Comparison of ENCODE assay signal across 9 mouse cellular contexts in the genomic region with DNA sequence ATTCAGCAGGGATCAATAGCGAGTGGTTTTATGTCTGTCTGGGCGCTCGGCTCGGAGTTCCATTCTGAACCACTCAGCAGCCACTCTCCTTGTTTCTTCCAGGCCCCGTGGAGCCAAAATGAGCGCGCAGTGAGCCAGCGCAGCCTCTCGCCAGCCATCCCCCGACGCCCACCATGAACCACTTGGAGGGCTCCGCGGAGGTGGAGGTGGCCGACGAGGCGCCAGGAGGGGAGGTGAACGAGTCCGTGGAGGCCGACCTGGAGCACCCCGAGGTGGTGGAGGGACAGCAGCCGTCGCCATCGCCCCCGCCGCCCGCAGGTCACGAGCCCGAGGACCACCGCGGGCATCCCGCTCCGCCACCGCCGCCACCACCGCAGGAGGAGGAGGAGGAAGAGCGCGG.
A peak's percentile ranks its signal among the peaks of the same experiment; 100 is the strongest.
DNase-seq lines count a peak whose midpoint lies in the region; ATAC-seq and TF ChIP-seq lines count a peak whose summit lies in the region.
"Had no signal": no experiment of that assay in that cellular context is flagged by ENCODE, and none has a peak within 500 bp of the region (broad histone marks: within the 10 kb centered on the region; RNA-seq: fewer than 3 reads in every experiment).

No protein-coding gene starts in this region.

- no peak for DNase-seq in heart, embryonic 10.5 days (ENCODE audit: low spot score)
- DNase-seq in heart, postnatal 36 days: no peak
- peak; percentile 91 for DNase-seq in midbrain, embryonic 11.5 days (ENCODE audit: low spot score, missing footprints)
- DNase-seq in retina, embryonic 14.5 days (ENCODE audit: low spot score): no peak
- no peak for DNase-seq in thymus, postnatal 36 days
- DNase-seq in adrenal gland, postnatal 10 days: no peak

- peak overlapping the region; percentile 76 for H3K27ac ChIP-seq in heart, embryonic 10.5 days
- no peak overlapping the region for H3K27ac ChIP-seq in forebrain, embryonic 16.5 days (ENCODE audit: low read length)
- no peak overlapping the region for H3K27ac ChIP-seq in midbrain, embryonic 11.5 days (ENCODE audit: low read depth, low read length)
- H3K27ac ChIP-seq: liver, embryonic 14.5 days had no signal

- H3K36me3 ChIP-seq in heart, embryonic 10.5 days: no peaks in the 10 kb centered on the region
- H3K36me3 ChIP-seq in E14TG2a.4 (ENCODE audit: insufficient read depth, low read length): no peaks in the 10 kb centered on the region
- no peaks in the 10 kb centered on the region for H3K36me3 ChIP-seq in forebrain, embryonic 16.5 days (ENCODE audit: control insufficient read depth, insufficient read depth)
- H3K36me3 ChIP-seq in midbrain, embryonic 11.5 days (ENCODE audit: control insufficient read depth, insufficient read depth, low read length): no peaks in the 10 kb centered on the region

- H3K27me3 ChIP-seq in heart, embryonic 10.5 days (ENCODE audit: insufficient read depth, poor library complexity, severe bottlenecking): peaks cover 72% of the 10 kb centered on the region
- H3K27me3 ChIP-seq in E14TG2a.4 (ENCODE audit: insufficient read depth, low read length): peaks cover 88% of the 10 kb centered on the region
- peaks cover 9% of the 10 kb centered on the region; the same call in 1 of the 2 replicates for H3K27me3 ChIP-seq in forebrain, embryonic 16.5 days (replicated peaks; ENCODE audit: control insufficient read depth, insufficient read depth, low read length)
- peaks cover 40% of the 10 kb centered on the region for H3K27me3 ChIP-seq in midbrain, embryonic 11.5 days (ENCODE audit: control insufficient read depth, insufficient read depth, low read length)

- no peak for TF ChIP-seq CTCF in E14TG2a.4 (conservative IDR thresholded peaks at IDR 0.05; ENCODE audit: low read length)

- intact Hi-C loops in heart, postnatal 36 days (cut with DNase I): no loop called here

- peak overlapping the region; percentile 60 for H3K4me3 ChIP-seq in heart, embryonic 10.5 days
- peak overlapping the region; percentile 73 for H3K4me3 ChIP-seq in E14TG2a.4 (replicated peaks; ENCODE audit: low read length)
- H3K4me3 ChIP-seq in forebrain, embryonic 16.5 days (replicated peaks; ENCODE audit: low read length): peak overlapping the region; percentile 44
- H3K4me3 ChIP-seq in midbrain, embryonic 11.5 days (ENCODE audit: low read depth, low read length): peak overlapping the region; percentile 31

- peak overlapping the region; percentile 50 for H3K4me2 ChIP-seq in forebrain, embryonic 16.5 days (ENCODE audit: low read length)
- peak overlapping the region; percentile 49 for H3K4me2 ChIP-seq in midbrain, embryonic 11.5 days

- 20% methylated on average over 37 of the region's 37 CpGs for WGBS in heart, embryonic 10.5 days
- WGBS in forebrain, embryonic 16.5 days: 25% methylated on average over 30 of the region's 37 CpGs
- WGBS in midbrain, embryonic 11.5 days: 22% methylated on average over 34 of the region's 37 CpGs

- no peaks in the 10 kb centered on the region for H3K9me3 ChIP-seq in heart, embryonic 10.5 days
- no peaks in the 10 kb centered on the region for H3K9me3 ChIP-seq in E14TG2a.4 (ENCODE audit: low read length)
- H3K9me3 ChIP-seq in forebrain, embryonic 16.5 days (ENCODE audit: control insufficient read depth, low read length): no peaks in the 10 kb centered on the region
- no peaks in the 10 kb centered on the region for H3K9me3 ChIP-seq in midbrain, embryonic 11.5 days (ENCODE audit: control insufficient read depth, low read length)

- ATAC-seq in forebrain, embryonic 16.5 days: peak; percentile 35
- ATAC-seq in midbrain, embryonic 11.5 days (ENCODE audit: low FRiP score): 0 out of 2 replicates have a peak, but pooled peaks have one; percentile 18

- H3K4me1 ChIP-seq in heart, embryonic 10.5 days: peaks cover 11% of the 10 kb centered on the region; the same call in 1 of the 2 replicates
- H3K4me1 ChIP-seq in E14TG2a.4 (replicated peaks; ENCODE audit: low read depth, low read length): peaks cover 7% of the 10 kb centered on the region; the same call in 1 of the 2 replicates
- peaks cover 9% of the 10 kb centered on the region for H3K4me1 ChIP-seq in forebrain, embryonic 16.5 days (replicated peaks; ENCODE audit: control insufficient read depth, insufficient read depth, low read length)
- no peaks in the 10 kb centered on the region; the same call in 1 of the 2 replicates for H3K4me1 ChIP-seq in midbrain, embryonic 11.5 days (ENCODE audit: control insufficient read depth, insufficient read depth, low read length)

- H3K9ac ChIP-seq in forebrain, embryonic 16.5 days (replicated peaks; ENCODE audit: low read depth, low read length): peak overlapping the region; percentile 35; the same call in 1 of the 2 replicates
- peak overlapping the region; percentile 43; the same call in 1 of the 2 replicates for H3K9ac ChIP-seq in midbrain, embryonic 11.5 days (ENCODE audit: low read length)
- H3K9ac ChIP-seq: liver, embryonic 14.5 days had no signal
